Mouse (Mus musculus) hindbrain, embryonic 12.5 days (tissue): ENCODE data around the gene Pip5kl1. TPM values are rescaled to one million over a fixed set of nuclear protein-coding genes. Genes with fewer than 3 reads are reported as not detected.

ENCODE experiments used
- ATAC-seq: fragments of 200-750 bp; cut with Nextera tagmentation; 2 replicates; pipeline ENCODE4 v1.8.0; 2017; ENCODE audit warnings: moderate TSS enrichment; ENCODE audit not compliant: low FRiP score
- H3K27ac ChIP-seq: fragments of 300-500 bp; sonication (generic); 2 replicates; pipeline ENCODE4 v1.5.1; 2016; ENCODE audit warnings: mild to moderate bottlenecking
- H3K27me3 ChIP-seq: fragments of 300-500 bp; sonication (generic); 2 replicates; pipeline ENCODE4 v1.6.1; 2016; ENCODE audit warnings: mild to moderate bottlenecking
- H3K36me3 ChIP-seq: fragments of 300-500 bp; sonication (generic); 2 replicates; pipeline ENCODE4 v1.6.1; 2016; ENCODE audit warnings: mild to moderate bottlenecking
- H3K4me1 ChIP-seq: fragments of 300-500 bp; sonication (generic); 2 replicates; pipeline ENCODE4 v1.6.1; 2016
- H3K4me2 ChIP-seq: fragments of 300-500 bp; sonication (generic); replicated peaks from 2 replicates; pipeline ENCODE4 v1.6.1; 2016; ENCODE audit warnings: mild to moderate bottlenecking
- H3K4me3 ChIP-seq: fragments of 300-500 bp; sonication (generic); 2 replicates; pipeline ENCODE4 v1.5.1; 2016; ENCODE audit warnings: mild to moderate bottlenecking
- H3K9ac ChIP-seq: fragments of 300-500 bp; sonication (generic); 2 replicates; pipeline ENCODE4 v1.6.1; 2016; ENCODE audit warnings: mild to moderate bottlenecking, moderate library complexity
- H3K9me3 ChIP-seq: fragments of 300-500 bp; sonication (generic); replicated peaks from 2 replicates; pipeline ENCODE4 v1.6.1; 2016; ENCODE audit warnings: mild to moderate bottlenecking
- WGBS: fragments of 180-500 bp; shearing (Covaris S2); methylation state at CpG from one replicate; pipeline ENCODE4 v1.1.7; 2016; 5-methylcytosine and 5-hydroxymethylcytosine counted together
- polyA plus RNA-seq: library from polyadenylated mRNA; unstranded; fragments of >200 nt; fragmentation: Nextera tagmentation; extraction: Ambion mirVana; gene quantifications from 2 replicates; pipeline ENCODE4 v1.2.1, GENCODE M21; 2016

Gene Pip5kl1
- polyA plus RNA-seq, 1 experiment from 2014 or later = 5.0 TPM

GRCm38 (mm10) chr2:32576532-32576931, 1.9 kb downstream of the Pip5kl1 start:
- H3K4me2 ChIP-seq = no peak overlapping the region; the same call in 1 of the 2 replicates
- WGBS = 88% methylated on average over 9 of the region's 9 CpGs

GRCm38 (mm10) chr2:32578146-32579046, 3.8 kb downstream of the Pip5kl1 start:
- Histone ChIP-seq H3K4me1 (peaks cover 17% of the 10 kb centered on the region), H3K9ac (no peak overlapping the region), H3K27ac (no peak overlapping the region), H3K27me3 (peaks cover 52% of the 10 kb centered on the region), H3K4me2 (no peak overlapping the region), H3K36me3 (peaks cover 2% of the 10 kb centered on the region; the same call in 1 of the 2 replicates), H3K9me3 (no peaks in the 10 kb centered on the region), H3K4me3 (no peak overlapping the region)
- no peak for ATAC-seq
- WGBS = 43% methylated on average over 25 of the region's 30 CpGs

More at GRCm38 (mm10) chr2:32576532-32576931, 1.9 kb downstream of the Pip5kl1 start:
- Histone ChIP-seq H3K4me1 (peaks cover 21% of the 10 kb centered on the region), H3K27me3 (peaks cover 42% of the 10 kb centered on the region), H3K36me3 (peaks cover 10% of the 10 kb centered on the region), H3K9ac (no peak overlapping the region), H3K9me3 (no peaks in the 10 kb centered on the region), H3K27ac (no peak overlapping the region), H3K4me3 (no peak overlapping the region)
- no peak for ATAC-seq

GRCm38 (mm10) chr2:32581450-32582095, 7.0 kb downstream of the Pip5kl1 start:
- 32% methylated on average over 19 of the region's 19 CpGs for WGBS
- peaks cover 45% of the 10 kb centered on the region for H3K27me3 ChIP-seq
- H3K27ac ChIP-seq = 0 out of 2 replicates have a peak overlapping the region, but pooled peaks have one; percentile 23
- H3K9me3 ChIP-seq = no peaks in the 10 kb centered on the region
- ATAC-seq = peak; percentile 55; the same call in 1 of the 2 replicates
- peak overlapping the region; percentile 20; the same call in 1 of the 2 replicates for H3K4me3 ChIP-seq
- H3K9ac ChIP-seq = no peak overlapping the region
- H3K4me1 ChIP-seq = peaks cover 6% of the 10 kb centered on the region
- H3K36me3 ChIP-seq = no peaks in the 10 kb centered on the region
- H3K4me2 ChIP-seq = peak overlapping the region; percentile 37

- Histone ChIP-seq H3K9ac (no peak overlapping the region; the same call in 1 of the 2 replicates), H3K36me3 (no peaks in the 10 kb centered on the region), H3K27me3 (peaks cover 38% of the 10 kb centered on the region), H3K27ac (no peak overlapping the region; the same call in 1 of the 2 replicates), H3K4me1 (peaks cover 14% of the 10 kb centered on the region), H3K4me2 (peak overlapping the region; percentile 54), H3K4me3 (peak overlapping the region; percentile 18; the same call in 1 of the 2 replicates), H3K9me3 (no peaks in the 10 kb centered on the region)
- 15% methylated on average over 37 of the region's 37 CpGs for WGBS
- peak; percentile 69 for ATAC-seq
These were observed 8.5 kb downstream of the Pip5kl1 start for GRCm38 (mm10) chr2:32582830-32583799.

GRCm38 (mm10) chr2:32585149-32585714, 10.6 kb downstream of the Pip5kl1 start:
- H3K9me3 ChIP-seq = no peaks in the 10 kb centered on the region
- no peak overlapping the region for H3K27ac ChIP-seq
- H3K9ac ChIP-seq = no peak overlapping the region
- H3K4me3 ChIP-seq = no peak overlapping the region
- no peaks in the 10 kb centered on the region for H3K36me3 ChIP-seq
- peaks cover 20% of the 10 kb centered on the region for H3K4me1 ChIP-seq
- H3K4me2 ChIP-seq = no peak overlapping the region
- peaks cover 19% of the 10 kb centered on the region for H3K27me3 ChIP-seq
- WGBS = 80% methylated on average over 7 of the region's 7 CpGs
- ATAC-seq = no peak

- H3K9me3 ChIP-seq = no peaks in the 10 kb centered on the region
- under 1% methylated on average over 38 of the region's 38 CpGs for WGBS
- ATAC-seq = peak; percentile 70
- peaks cover 10% of the 10 kb centered on the region for H3K27me3 ChIP-seq
- H3K9ac ChIP-seq = peak within 1 kb of the TSS; percentile 67
- H3K27ac ChIP-seq = peak within 1 kb of the TSS; percentile 25; the same call in 1 of the 2 replicates
- H3K4me3 ChIP-seq = peak within 1 kb of the TSS; percentile 46
- no peaks in the 10 kb centered on the region for H3K36me3 ChIP-seq
- H3K4me1 ChIP-seq = peaks cover 20% of the 10 kb centered on the region
- H3K4me2 ChIP-seq = peak within 1 kb of the TSS; percentile 59
These were observed 12.3 kb downstream of the Pip5kl1 start, which contains the start of gene St6galnac4 for GRCm38 (mm10) chr2:32586871-32587351. Gene St6galnac4, plus strand, starts transcription at chr2:32587095.

GRCm38 (mm10) chr2:32587731-32588321, 13.2 kb downstream of the Pip5kl1 start:
- Histone ChIP-seq H3K4me2 (peak overlapping the region; percentile 59), H3K4me1 (peaks cover 19% of the 10 kb centered on the region), H3K27me3 (peaks cover 3% of the 10 kb centered on the region; the same call in 1 of the 2 replicates), H3K9ac (peak overlapping the region; percentile 67; the same call in 1 of the 2 replicates), H3K4me3 (peak overlapping the region; percentile 46), H3K36me3 (no peaks in the 10 kb centered on the region), H3K9me3 (no peaks in the 10 kb centered on the region), H3K27ac (0 out of 2 replicates have a peak overlapping the region, but pooled peaks have one; percentile 0)
- 44% methylated on average over 9 of the region's 9 CpGs for WGBS
- ATAC-seq = no peak

GRCm38 (mm10) chr2:32589213-32589795, 14.7 kb downstream of the Pip5kl1 start:
- 70% methylated on average over 11 of the region's 11 CpGs for WGBS

GRCm38 (mm10) chr2:32590224-32590623, 15.6 kb downstream of the Pip5kl1 start:
- no peak overlapping the region for H3K9ac ChIP-seq
- H3K9me3 ChIP-seq = no peaks in the 10 kb centered on the region
- peaks cover 7% of the 10 kb centered on the region; the same call in 1 of the 2 replicates for H3K36me3 ChIP-seq
- no peak overlapping the region for H3K27ac ChIP-seq
- ATAC-seq = no peak
- H3K4me2 ChIP-seq = no peak overlapping the region
- WGBS = 74% methylated on average over 10 of the region's 10 CpGs
- peaks cover 13% of the 10 kb centered on the region; the same call in 1 of the 2 replicates for H3K4me1 ChIP-seq
- no peaks in the 10 kb centered on the region; the same call in 1 of the 2 replicates for H3K27me3 ChIP-seq
- no peak overlapping the region for H3K4me3 ChIP-seq

More at GRCm38 (mm10) chr2:32589213-32589795, 14.7 kb downstream of the Pip5kl1 start:
- Histone ChIP-seq H3K36me3 (peaks cover 1% of the 10 kb centered on the region; the same call in 1 of the 2 replicates), H3K4me1 (peaks cover 13% of the 10 kb centered on the region; the same call in 1 of the 2 replicates), H3K4me3 (no peak overlapping the region), H3K9ac (0 out of 2 replicates have a peak overlapping the region, but pooled peaks have one; percentile 38), H3K27me3 (no peaks in the 10 kb centered on the region; the same call in 1 of the 2 replicates), H3K4me2 (no peak overlapping the region), H3K27ac (no peak overlapping the region), H3K9me3 (no peaks in the 10 kb centered on the region)
- no peak for ATAC-seq

- H3K9me3 ChIP-seq = no peaks in the 10 kb centered on the region
- no peak overlapping the region for H3K4me2 ChIP-seq
- 81% methylated on average over 6 of the region's 6 CpGs for WGBS
- ATAC-seq = no peak
- no peak overlapping the region for H3K9ac ChIP-seq
- peaks cover 13% of the 10 kb centered on the region; the same call in 1 of the 2 replicates for H3K4me1 ChIP-seq
- no peaks in the 10 kb centered on the region for H3K27me3 ChIP-seq
- H3K27ac ChIP-seq = no peak overlapping the region
- no peak overlapping the region for H3K4me3 ChIP-seq
- peaks cover 9% of the 10 kb centered on the region; the same call in 1 of the 2 replicates for H3K36me3 ChIP-seq
These were observed 16.7 kb downstream of the Pip5kl1 start for GRCm38 (mm10) chr2:32591249-32591648.
